Mouse (Mus musculus) mature B cell (primary cell): ENCODE data around the gene Syne2.

Experiments used
- in situ Hi-C: fragments of 300-500 bp; cut with MboI; formaldehyde crosslinking; loops from 2 replicates; pipeline ENCODE4 v1.14.3; 2019

Gene Syne2

GRCm38 (mm10) chr12:75826699-75827353 lies 8.9 kb downstream of the Syne2 start:
- in situ Hi-C loops: no loop called here

- in situ Hi-C loops: no loop called here
Observed at GRCm38 (mm10) chr12:75827751-75828150, 9.8 kb downstream of the Syne2 start.

- in situ Hi-C loops: no loop called here
Observed at GRCm38 (mm10) chr12:75829616-75830015, 11.7 kb downstream of the Syne2 start.

GRCm38 (mm10) chr12:75833149-75833959 lies 15.4 kb downstream of the Syne2 start:
- in situ Hi-C loops: no loop called here

- in situ Hi-C loops: no loop called here
Observed at GRCm38 (mm10) chr12:75833960-75834729, 16.2 kb downstream of the Syne2 start.

- in situ Hi-C loops: no loop called here
Observed at GRCm38 (mm10) chr12:75836524-75836962, 18.6 kb downstream of the Syne2 start.

- in situ Hi-C loops: no loop called here
Observed at GRCm38 (mm10) chr12:75837462-75837861, 19.5 kb downstream of the Syne2 start.

- in situ Hi-C loops: no loop called here
Observed at GRCm38 (mm10) chr12:75839083-75839736, 21.3 kb downstream of the Syne2 start.

- in situ Hi-C loops: no loop called here
Observed at GRCm38 (mm10) chr12:75841183-75841582, 23.2 kb downstream of the Syne2 start.

GRCm38 (mm10) chr12:75844311-75844710 lies 26.4 kb downstream of the Syne2 start:
- in situ Hi-C loops: no loop called here

- in situ Hi-C loops: no loop called here
Observed at GRCm38 (mm10) chr12:75845070-75845469, 27.1 kb downstream of the Syne2 start.

GRCm38 (mm10) chr12:75846513-75846912 lies 28.6 kb downstream of the Syne2 start:
- in situ Hi-C loops: no loop called here

- in situ Hi-C loops: no loop called here
Observed at GRCm38 (mm10) chr12:75850205-75850604, 32.3 kb downstream of the Syne2 start.

- in situ Hi-C loops: no loop called here
Observed at GRCm38 (mm10) chr12:75851481-75851880, 33.5 kb downstream of the Syne2 start.

- in situ Hi-C loops: no loop called here
Observed at GRCm38 (mm10) chr12:75852384-75852783, 34.5 kb downstream of the Syne2 start.

- in situ Hi-C loops: no loop called here
Observed at GRCm38 (mm10) chr12:75853559-75853958, 35.6 kb downstream of the Syne2 start.

- in situ Hi-C loops: no loop called here
Observed at GRCm38 (mm10) chr12:75855051-75855453, 37.1 kb downstream of the Syne2 start.

GRCm38 (mm10) chr12:75855621-75856020 lies 37.7 kb downstream of the Syne2 start:
- in situ Hi-C loops: no loop called here

- in situ Hi-C loops: no loop called here
Observed at GRCm38 (mm10) chr12:75856096-75856868, 38.3 kb downstream of the Syne2 start.

GRCm38 (mm10) chr12:75859936-75860335 lies 42.0 kb downstream of the Syne2 start:
- in situ Hi-C loops: no loop called here

- in situ Hi-C loops: no loop called here
Observed at GRCm38 (mm10) chr12:75860843-75861242, 42.9 kb downstream of the Syne2 start.
